Mouse (Mus musculus) liver, embryonic 15.5 days (tissue): ENCODE data around the gene Gm39566. TPM values are rescaled to one million over a fixed set of nuclear protein-coding genes. Genes with fewer than 3 reads are reported as not detected.
A peak's percentile ranks its signal among the peaks of the same experiment; 100 is the strongest.

Experiments used
- ATAC-seq: fragments of 200-750 bp; cut with Nextera tagmentation; 2 replicates; pipeline ENCODE4 v1.8.0; 2017; ENCODE audit warnings: moderate number of reproducible peaks, mild to moderate bottlenecking, moderate library complexity; ENCODE audit not compliant: insufficient read depth
- H3K27ac ChIP-seq: fragments of 300-500 bp; sonication (generic); replicated peaks from 2 replicates; pipeline ENCODE4 v1.5.1; 2015; ENCODE audit warnings: mild to moderate bottlenecking, inconsistent platforms
- H3K27me3 ChIP-seq: fragments of 300-500 bp; sonication (generic); 2 replicates; pipeline ENCODE4 v1.6.1; 2015; ENCODE audit warnings: mild to moderate bottlenecking, inconsistent platforms
- H3K36me3 ChIP-seq: fragments of 300-500 bp; sonication (generic); replicated peaks from 2 replicates; pipeline ENCODE4 v1.6.1; 2015; ENCODE audit warnings: moderate library complexity, mild to moderate bottlenecking, inconsistent platforms
- H3K4me1 ChIP-seq: fragments of 300-500 bp; sonication (generic); replicated peaks from 2 replicates; pipeline ENCODE4 v1.6.1; 2015; ENCODE audit warnings: inconsistent platforms
- H3K4me2 ChIP-seq: fragments of 300-500 bp; sonication (generic); 2 replicates; pipeline ENCODE4 v1.6.1; 2015; ENCODE audit warnings: moderate library complexity, mild to moderate bottlenecking, inconsistent platforms
- H3K4me3 ChIP-seq: fragments of 300-500 bp; sonication (generic); replicated peaks from 2 replicates; pipeline ENCODE4 v1.5.1; 2015; ENCODE audit warnings: mild to moderate bottlenecking, inconsistent platforms
- H3K9ac ChIP-seq: fragments of 300-500 bp; sonication (generic); 2 replicates; pipeline ENCODE4 v1.6.1; 2015; ENCODE audit warnings: moderate library complexity, mild to moderate bottlenecking, inconsistent platforms
- H3K9me3 ChIP-seq: fragments of 300-500 bp; sonication (generic); replicated peaks from 2 replicates; pipeline ENCODE4 v1.6.1; 2016; ENCODE audit warnings: inconsistent platforms
- WGBS: fragments of 180-500 bp; shearing (Covaris S2); methylation state at CpG from one replicate; pipeline ENCODE4 v1.1.7; 2015; ENCODE audit warnings: mixed read lengths; ENCODE audit not compliant: insufficient replicate concordance; 5-methylcytosine and 5-hydroxymethylcytosine counted together
- polyA plus RNA-seq: library from polyadenylated mRNA; unstranded; fragments of >200 nt; fragmentation: Nextera tagmentation; extraction: Ambion mirVana; gene quantifications from 2 replicates; pipeline ENCODE4 v1.2.1, GENCODE M21; 2015

Gm39566 gene
- polyA plus RNA-seq, 1 experiment from 2014 or later, result not detected

DNA sequence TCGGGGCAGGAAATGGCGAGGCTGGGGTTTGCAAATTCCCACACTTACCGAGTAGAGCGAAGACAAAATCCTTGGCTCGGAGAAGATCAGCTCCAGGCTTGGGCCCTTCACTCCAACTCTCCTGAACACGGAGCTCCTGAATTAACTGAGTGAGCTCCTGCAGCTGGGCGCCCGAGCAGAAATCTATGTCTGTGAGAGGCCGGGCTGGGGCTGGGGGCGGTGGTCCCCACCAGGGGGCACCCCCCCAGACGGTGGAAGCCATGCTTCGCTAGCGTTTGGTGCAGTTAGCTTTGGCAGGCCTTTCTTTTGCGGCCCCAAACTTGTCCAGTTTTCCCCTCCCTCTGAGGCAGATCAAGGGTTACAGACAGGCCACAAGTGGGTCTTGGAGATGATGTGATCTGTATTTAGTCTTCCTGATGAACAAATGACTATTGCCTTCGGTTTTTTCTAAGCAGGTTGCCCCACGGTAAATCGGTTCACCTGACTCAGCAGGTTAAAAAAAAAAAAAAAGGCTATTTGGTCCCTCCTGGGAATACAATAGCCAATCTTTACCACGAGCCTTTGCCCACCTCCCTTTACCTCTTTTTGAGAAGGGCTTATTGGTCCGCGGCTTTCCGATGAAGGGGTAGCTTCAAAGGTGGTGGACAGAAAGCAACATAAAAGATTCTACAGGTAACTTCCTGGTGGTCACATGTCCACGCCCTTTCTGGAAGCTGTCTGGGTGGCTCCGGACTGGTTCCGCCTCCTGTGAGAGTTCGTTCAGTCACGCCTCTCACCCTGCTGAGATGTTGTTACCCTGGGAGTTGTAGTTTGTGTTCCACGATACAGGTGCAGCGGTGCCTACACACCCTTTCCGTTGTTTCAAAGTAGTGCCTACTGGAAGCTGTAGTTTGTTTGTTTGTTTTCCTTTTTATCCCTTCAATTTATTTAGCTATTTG is 9.9 kb downstream of the Gm39566 start, which contains the start of gene Tmem102:
Tmem102 (minus strand) TSS at position 653 of the 938 bp plus-strand sequence.
- Histone ChIP-seq H3K27ac (no peak within 1 kb of the TSS), H3K4me3 (peak within 1 kb of the TSS; percentile 11; the same call in 1 of the 2 replicates), H3K4me1 (peaks cover 46% of the 10 kb centered on the region), H3K9ac (0 out of 2 replicates have a peak within 1 kb of the TSS, but pooled peaks have one; percentile 47), H3K36me3 (no peaks in the 10 kb centered on the region), H3K9me3 (no peaks in the 10 kb centered on the region), H3K4me2 (peak within 1 kb of the TSS; percentile 78), H3K27me3 (peaks cover 91% of the 10 kb centered on the region)
- WGBS, result 22% methylated on average over 29 of the region's 29 CpGs
- no peak for ATAC-seq

DNA sequence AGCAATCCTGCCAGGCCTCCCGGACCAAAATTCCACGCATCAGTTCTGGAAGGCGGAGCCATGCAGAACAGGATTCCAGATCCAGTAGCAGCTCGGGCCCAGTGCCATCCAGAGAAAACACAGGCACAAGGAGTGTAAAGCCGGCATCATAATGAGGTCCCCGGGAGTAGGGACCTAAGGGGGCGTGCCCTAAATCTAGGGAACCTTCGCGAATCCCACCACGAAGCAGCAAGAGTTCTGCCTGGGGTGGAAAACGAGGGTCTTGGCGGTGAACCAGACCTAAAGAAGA is 10.5 kb downstream of the Gm39566 start:
- H3K4me2 ChIP-seq, result peak overlapping the region; percentile 78; the same call in 1 of the 2 replicates
- WGBS, result 21% methylated on average over 12 of the region's 12 CpGs
- 0 out of 2 replicates have a peak overlapping the region, but pooled peaks have one; percentile 47 for H3K9ac ChIP-seq
- no peak for ATAC-seq
- H3K36me3 ChIP-seq, result no peaks in the 10 kb centered on the region
- H3K27me3 ChIP-seq, result peaks cover 93% of the 10 kb centered on the region
- peaks cover 49% of the 10 kb centered on the region for H3K4me1 ChIP-seq
- H3K27ac ChIP-seq, result no peak overlapping the region
- peak overlapping the region; percentile 11; the same call in 1 of the 2 replicates for H3K4me3 ChIP-seq
- no peaks in the 10 kb centered on the region for H3K9me3 ChIP-seq

GRCm38 (mm10) chr11:69803786-69804651 is 11.1 kb downstream of the Gm39566 start:
- Histone ChIP-seq H3K27ac (peak overlapping the region; percentile 62; the same call in 1 of the 2 replicates), H3K9ac (peak overlapping the region; percentile 47; the same call in 1 of the 2 replicates), H3K4me3 (peak overlapping the region; percentile 54), H3K4me2 (peak overlapping the region; percentile 78), H3K9me3 (no peaks in the 10 kb centered on the region), H3K27me3 (peaks cover 93% of the 10 kb centered on the region), H3K36me3 (no peaks in the 10 kb centered on the region), H3K4me1 (peaks cover 49% of the 10 kb centered on the region)
- WGBS, result 2% methylated on average over 60 of the region's 60 CpGs
- ATAC-seq, result peak; percentile 64

DNA sequence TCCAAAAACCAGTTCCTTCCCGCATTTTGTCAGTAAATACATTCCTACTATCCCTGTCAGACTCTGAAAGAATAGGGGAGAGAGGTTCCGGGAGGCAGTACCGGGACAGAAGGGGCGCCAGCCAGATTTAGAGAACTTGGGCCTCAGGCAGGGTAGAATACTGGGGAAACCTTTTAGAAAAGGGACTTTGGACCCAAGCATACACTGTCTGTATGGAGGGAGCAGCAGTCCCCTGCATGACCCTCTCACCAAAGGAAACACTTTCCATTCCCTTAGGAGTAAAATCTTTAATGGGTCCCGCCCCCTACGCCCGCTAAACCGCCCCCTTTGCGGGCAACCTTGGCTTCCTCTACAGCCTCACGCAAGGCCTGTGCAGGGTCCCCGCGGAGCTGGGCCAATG is 11.8 kb downstream of the Gm39566 start:
- H3K9me3 ChIP-seq, result no peaks in the 10 kb centered on the region
- H3K4me2 ChIP-seq, result peak overlapping the region; percentile 78
- peaks cover 49% of the 10 kb centered on the region for H3K4me1 ChIP-seq
- H3K27me3 ChIP-seq, result peaks cover 98% of the 10 kb centered on the region
- ATAC-seq, result peak; percentile 42
- 3% methylated on average over 12 of the region's 12 CpGs for WGBS
- H3K27ac ChIP-seq, result peak overlapping the region; percentile 62; the same call in 1 of the 2 replicates
- peak overlapping the region; percentile 47; the same call in 1 of the 2 replicates for H3K9ac ChIP-seq
- H3K4me3 ChIP-seq, result peak overlapping the region; percentile 54
- H3K36me3 ChIP-seq, result no peaks in the 10 kb centered on the region

- H3K27me3 ChIP-seq, result peaks cover 100% of the 10 kb centered on the region
- H3K4me3 ChIP-seq, result peak overlapping the region; percentile 54
- H3K9me3 ChIP-seq, result no peaks in the 10 kb centered on the region
- peak overlapping the region; percentile 49 for H3K9ac ChIP-seq
- peak overlapping the region; percentile 78 for H3K4me2 ChIP-seq
- no peak overlapping the region for H3K27ac ChIP-seq
- 0 out of 2 replicates have a peak, but pooled peaks have one; percentile 11 for ATAC-seq
- H3K4me1 ChIP-seq, result peaks cover 49% of the 10 kb centered on the region
- WGBS, result under 1% methylated on average over 33 of the region's 33 CpGs
- H3K36me3 ChIP-seq, result no peaks in the 10 kb centered on the region
Observed at GRCm38 (mm10) chr11:69802648-69803105, 12.4 kb downstream of the Gm39566 start.

- H3K27ac ChIP-seq, result no peak within 1 kb of the TSS
Observed at GRCm38 (mm10) chr11:69801379-69801977, 13.6 kb downstream of the Gm39566 start, which contains the start of gene Fgf11. Fgf11 (minus strand) TSS chr11:69801857.

DNA sequence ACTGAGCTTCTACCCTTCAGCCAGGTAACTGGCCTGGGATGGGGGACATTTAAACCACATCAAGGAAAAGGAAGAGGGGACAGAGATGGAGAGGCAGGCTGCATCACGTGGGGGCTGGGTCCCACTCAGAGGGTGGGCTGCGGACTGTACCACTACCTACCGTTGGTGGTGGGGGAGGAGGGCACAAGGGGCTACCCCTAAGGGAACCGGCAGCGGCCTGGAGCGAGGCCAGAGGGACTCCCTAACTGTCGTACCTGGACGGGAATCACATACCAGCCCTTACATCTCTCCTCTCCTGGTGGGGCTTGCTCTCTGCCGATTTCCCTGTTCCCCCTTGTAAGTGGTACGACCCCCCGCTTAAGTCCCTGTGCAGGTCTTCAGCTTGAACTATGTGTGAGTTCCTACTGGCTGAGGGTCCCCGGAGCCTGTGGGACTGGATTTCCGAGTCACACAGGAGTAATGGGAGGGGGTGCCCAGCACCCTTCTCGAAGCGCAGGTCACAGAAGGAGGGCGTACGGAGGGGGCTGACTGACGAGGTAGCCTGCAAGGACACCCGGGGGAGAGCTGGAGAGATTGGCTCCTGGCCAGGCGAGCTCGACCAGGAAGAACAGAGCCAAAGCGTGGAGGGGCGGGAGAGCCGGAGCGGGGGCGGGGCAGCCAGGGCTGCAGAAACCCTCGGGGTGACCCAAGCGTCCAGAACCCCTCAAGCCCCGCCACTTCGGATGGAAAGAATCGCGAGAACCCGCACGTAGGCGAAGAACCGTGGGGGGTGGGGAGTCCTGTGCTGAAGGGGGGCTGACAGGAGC is 14.5 kb downstream of the Gm39566 start:
- under 1% methylated on average over 36 of the region's 36 CpGs for WGBS
- Histone ChIP-seq H3K27ac (no peak overlapping the region), H3K27me3 (peaks cover 100% of the 10 kb centered on the region), H3K36me3 (no peaks in the 10 kb centered on the region), H3K4me3 (peak overlapping the region; percentile 27), H3K4me1 (peaks cover 54% of the 10 kb centered on the region), H3K9me3 (no peaks in the 10 kb centered on the region), H3K9ac (no peak overlapping the region), H3K4me2 (peak overlapping the region; percentile 51)
- ATAC-seq, result no peak

More at GRCm38 (mm10) chr11:69801379-69801977, 13.6 kb downstream of the Gm39566 start, which contains the start of gene Fgf11:
- peaks cover 49% of the 10 kb centered on the region for H3K4me1 ChIP-seq
- no peaks in the 10 kb centered on the region for H3K9me3 ChIP-seq
- peak within 1 kb of the TSS; percentile 49 for H3K9ac ChIP-seq
- H3K36me3 ChIP-seq, result no peaks in the 10 kb centered on the region
- no peak for ATAC-seq
- peaks cover 100% of the 10 kb centered on the region for H3K27me3 ChIP-seq
- WGBS, result 3% methylated on average over 33 of the region's 33 CpGs
- H3K4me2 ChIP-seq, result peak within 1 kb of the TSS; percentile 78
- peak within 1 kb of the TSS; percentile 54 for H3K4me3 ChIP-seq

DNA sequence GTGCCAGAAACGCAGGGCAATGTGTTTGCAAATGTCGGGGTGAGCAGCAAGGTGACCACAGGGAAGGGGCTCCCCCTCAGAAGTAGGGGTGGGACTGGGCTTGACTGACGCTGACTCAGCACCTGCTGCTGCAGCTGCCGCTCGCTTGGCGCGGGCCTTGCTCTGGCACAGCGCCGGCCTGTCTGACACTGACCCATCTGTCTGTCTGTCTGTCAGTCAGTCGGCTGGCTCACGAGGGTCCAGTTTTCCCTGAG is 15.0 kb downstream of the Gm39566 start:
- Histone ChIP-seq H3K9me3 (no peaks in the 10 kb centered on the region), H3K27ac (no peak overlapping the region), H3K9ac (no peak overlapping the region), H3K4me2 (peak overlapping the region; percentile 51), H3K4me1 (peaks cover 60% of the 10 kb centered on the region), H3K4me3 (peak overlapping the region; percentile 27; the same call in 1 of the 2 replicates), H3K36me3 (no peaks in the 10 kb centered on the region), H3K27me3 (peaks cover 97% of the 10 kb centered on the region)
- ATAC-seq, result no peak
- WGBS, result under 1% methylated on average over 11 of the region's 11 CpGs

DNA sequence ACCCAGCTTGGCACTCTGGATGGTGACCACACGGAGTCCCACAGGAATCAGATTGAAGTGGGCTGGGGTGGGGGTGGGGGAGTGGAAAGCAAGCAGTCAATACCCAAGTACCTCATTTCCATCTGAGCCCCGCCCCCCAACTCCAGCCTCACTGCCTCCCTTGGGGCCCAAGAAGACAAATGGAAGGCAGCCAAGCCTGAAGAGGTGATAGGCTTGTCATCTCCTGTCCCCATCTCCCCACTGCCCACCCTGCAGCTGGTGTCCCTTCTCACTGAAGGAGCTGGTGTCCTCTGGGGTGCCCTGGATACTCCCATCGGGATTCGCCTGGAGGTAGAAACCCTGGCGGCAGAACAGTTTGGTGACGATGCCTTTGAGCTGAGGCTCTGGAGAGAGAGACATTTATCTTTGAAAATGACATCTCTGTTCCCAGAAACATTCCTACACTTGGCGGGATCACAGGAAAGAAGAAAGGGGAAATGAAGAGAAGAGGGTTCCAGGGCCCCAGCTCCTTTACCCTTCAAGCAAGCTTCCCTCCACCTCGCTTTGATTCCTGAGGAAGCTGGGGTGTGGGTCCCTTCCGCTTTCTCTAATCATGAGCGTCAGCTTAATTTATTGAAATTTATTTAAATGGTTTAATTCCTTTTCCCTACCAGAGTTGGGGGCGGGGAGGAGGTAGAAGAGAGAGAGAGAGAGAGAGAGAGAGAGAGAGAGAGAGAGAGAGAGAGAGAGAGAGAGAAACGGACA is 15.5 kb downstream of the Gm39566 start:
- WGBS, result 34% methylated on average over 12 of the region's 12 CpGs
- Histone ChIP-seq H3K27me3 (peaks cover 92% of the 10 kb centered on the region), H3K4me1 (peaks cover 59% of the 10 kb centered on the region), H3K27ac (no peak overlapping the region), H3K4me3 (no peak overlapping the region), H3K4me2 (peak overlapping the region; percentile 51; the same call in 1 of the 2 replicates), H3K36me3 (no peaks in the 10 kb centered on the region), H3K9ac (no peak overlapping the region), H3K9me3 (no peaks in the 10 kb centered on the region)
- ATAC-seq, result no peak
